Mouse (Mus musculus): Measurements from ENCODE around the gene Mta3.

Gene Mta3

DNA sequence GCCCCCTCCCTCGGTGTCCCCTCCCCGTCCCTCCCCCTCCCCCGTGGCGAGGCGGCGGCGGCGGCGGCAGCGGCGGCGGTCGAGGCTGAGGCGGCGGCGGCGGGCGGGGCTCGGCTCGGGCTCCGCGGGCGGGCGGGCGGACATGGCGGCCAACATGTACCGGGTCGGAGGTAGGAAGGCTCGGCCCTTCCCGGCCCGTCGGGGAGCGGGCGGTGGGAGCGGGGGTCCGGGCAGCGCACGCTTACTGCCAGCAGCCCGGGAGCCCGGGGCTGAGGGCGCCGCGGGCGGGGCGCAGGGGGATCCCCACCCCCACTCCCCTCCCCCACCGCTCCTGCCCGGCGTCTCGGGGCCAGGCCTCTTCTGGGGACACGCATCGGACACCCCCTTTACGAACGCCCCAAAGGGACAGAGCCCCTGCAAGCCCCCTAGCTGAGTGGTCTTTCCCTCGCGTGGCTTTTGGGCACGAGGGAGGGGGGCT is at the start of gene Mta3:
Gene Mta3, plus strand, starts transcription at position 48 of the 478 bp plus-strand sequence.
- in situ Hi-C loops (cut with MseI, MboI): no loop called here

GRCm38 (mm10) chr17:83657375-83657774 is 48.6 kb upstream of the Mta3 start:
- in situ Hi-C loops (cut with MseI, MboI): no loop called here

DNA sequence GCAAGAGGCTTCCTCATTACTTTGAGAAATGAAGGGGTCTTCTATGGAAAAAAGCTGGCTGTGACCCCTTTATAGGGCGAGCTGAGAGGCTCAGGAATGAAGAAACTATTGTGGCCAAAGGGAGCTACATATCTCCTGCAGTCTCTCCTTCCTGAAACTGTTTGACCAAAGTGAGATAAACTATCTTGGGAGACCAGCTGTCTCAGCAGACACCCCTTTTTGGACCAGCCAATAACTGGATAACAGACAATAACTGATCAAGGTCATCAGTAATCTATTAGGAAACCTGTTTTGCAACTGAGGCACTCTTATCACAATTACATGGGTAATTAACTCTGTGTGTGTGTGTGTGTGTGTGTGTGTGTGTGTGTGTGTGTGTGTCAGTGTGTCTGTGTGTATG is 47.0 kb upstream of the Mta3 start:
- in situ Hi-C loops (cut with MseI, MboI): no loop called here

- in situ Hi-C loops (cut with MseI, MboI): no loop called here
Observed at GRCm38 (mm10) chr17:83664761-83665160, 41.2 kb upstream of the Mta3 start.

- in situ Hi-C loops (cut with MseI, MboI): no loop called here
Observed at GRCm38 (mm10) chr17:83666597-83667287, 39.2 kb upstream of the Mta3 start.

GRCm38 (mm10) chr17:83667934-83668690 is 37.9 kb upstream of the Mta3 start:
- in situ Hi-C loops (cut with MseI, MboI): no loop called here

DNA sequence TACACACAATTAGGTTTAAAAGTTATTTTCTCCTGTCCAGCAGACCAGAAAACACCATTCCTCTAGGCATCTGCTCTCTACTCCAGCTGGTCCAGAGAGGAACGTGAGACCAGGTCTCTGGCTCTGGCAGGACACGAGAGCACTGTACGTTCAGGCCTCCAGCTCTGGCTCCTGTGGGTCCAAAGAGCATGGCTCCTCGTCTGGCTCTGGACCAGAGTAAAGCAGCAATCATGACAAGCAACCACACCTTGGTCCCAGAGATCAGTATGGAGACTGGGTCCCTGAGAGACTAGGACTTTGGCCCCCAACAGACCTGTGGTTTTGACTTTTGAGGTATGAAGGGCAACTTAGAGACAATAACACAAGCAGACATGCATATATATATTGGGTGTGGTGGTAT is 33.3 kb upstream of the Mta3 start:
- in situ Hi-C loops (cut with MseI, MboI): no loop called here

DNA sequence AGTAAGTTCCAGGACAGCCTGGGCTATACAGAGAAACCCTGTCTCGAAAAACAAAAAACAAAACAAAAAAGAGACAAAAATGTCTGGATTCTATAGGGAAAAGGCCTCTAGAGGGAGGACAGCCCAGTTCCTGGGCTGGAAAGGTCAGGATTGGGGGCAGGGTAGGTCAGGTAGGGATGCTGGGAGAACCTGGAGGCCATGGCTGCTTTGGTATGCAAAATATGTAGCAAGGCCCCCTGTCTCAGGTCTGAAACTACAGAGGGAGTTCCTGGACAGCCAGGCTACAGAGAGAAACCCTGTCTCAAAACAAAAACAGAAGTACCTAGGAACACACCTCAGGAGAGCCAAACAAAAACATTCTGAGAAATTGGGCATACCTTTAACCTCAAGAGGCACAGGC is 28.6 kb upstream of the Mta3 start:
- in situ Hi-C loops (cut with MseI, MboI): no loop called here

GRCm38 (mm10) chr17:83681977-83682376 is 24.0 kb upstream of the Mta3 start:
- in situ Hi-C loops (cut with MseI, MboI): no loop called here

GRCm38 (mm10) chr17:83684475-83684874 is 21.5 kb upstream of the Mta3 start:
- in situ Hi-C loops (cut with MseI, MboI): no loop called here

GRCm38 (mm10) chr17:83690418-83690817 is 15.5 kb upstream of the Mta3 start:
- in situ Hi-C loops (cut with MseI, MboI): no loop called here

GRCm38 (mm10) chr17:83691379-83691778 is 14.6 kb upstream of the Mta3 start:
- in situ Hi-C loops (cut with MseI, MboI): no loop called here

DNA sequence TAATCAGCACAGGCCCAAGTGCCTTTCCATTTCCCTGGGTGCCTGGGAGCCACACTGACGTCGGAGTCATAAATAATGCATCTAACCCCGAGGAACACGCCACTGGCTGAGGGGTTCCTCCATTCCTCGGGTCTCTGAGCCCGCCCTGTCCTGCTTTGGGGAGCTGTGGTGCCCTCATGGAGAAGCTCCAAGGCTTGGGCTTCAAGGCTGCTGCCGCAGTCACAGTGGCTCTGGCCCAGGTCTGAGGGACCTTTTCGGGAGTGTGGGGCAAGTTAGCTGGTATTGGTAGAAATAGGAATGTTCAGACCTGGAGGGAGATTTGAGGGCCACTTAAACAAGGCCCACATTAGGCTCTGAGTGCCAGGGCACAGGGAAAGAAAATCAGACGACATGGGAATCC is 12.0 kb upstream of the Mta3 start:
- in situ Hi-C loops (cut with MseI, MboI): no loop called here

DNA sequence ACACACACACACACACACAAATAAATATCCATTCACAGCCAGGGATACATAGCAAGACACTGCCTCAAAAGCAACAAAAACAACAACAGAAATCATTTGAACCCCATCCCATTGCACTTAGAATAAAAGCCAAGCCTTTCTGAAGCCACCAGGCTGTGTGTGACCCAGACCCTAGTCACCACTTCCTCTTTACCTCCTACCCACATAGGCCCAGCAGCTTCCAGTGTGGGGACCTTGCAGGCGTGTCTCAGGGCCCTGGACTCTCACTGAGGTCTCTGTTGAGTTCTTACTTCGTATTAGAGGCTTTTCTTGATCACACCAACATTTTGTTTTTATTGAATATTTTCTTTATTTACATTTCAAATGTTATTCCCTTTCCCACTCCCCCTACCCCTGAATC is 10.2 kb upstream of the Mta3 start:
- in situ Hi-C loops (cut with MseI, MboI): loop anchor here in 1 of 2 experiments (5.0 kb wide), 1 partner anchor 37 kb away; no protein-coding TSS in a partner anchor

DNA sequence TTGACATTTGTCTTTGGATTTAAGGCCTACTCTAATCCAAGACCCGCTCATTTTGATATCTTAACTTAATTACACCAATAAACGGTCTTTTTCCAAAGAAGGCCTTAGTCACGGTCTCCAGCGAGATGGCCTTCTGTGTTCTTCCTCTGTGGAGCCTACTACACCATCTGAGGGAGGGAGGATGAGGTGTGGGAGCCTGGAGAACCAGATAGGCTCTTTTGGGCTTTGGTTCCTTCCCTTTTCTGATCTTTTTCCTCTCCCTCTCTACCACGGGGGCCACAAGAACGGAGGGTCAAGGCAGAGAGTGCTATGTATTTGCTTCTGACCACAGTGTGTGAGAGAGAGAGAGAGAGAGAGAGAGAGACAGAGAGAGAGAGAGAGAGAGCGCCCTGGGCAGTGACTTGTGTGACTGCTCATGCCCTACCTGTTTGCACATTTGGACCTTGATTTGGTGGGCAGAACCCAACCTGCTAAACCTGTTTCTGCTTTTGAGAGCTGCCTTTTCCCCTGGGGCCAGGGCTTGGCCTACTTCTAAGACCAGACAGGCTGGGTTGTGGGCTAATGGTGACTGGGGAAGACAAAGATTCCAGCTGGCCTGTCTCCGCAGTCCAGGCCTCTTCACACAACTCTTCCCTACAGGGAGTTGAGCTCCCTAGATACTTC is 6.8 kb upstream of the Mta3 start:
- in situ Hi-C loops (cut with MseI, MboI): loop anchor here in 1 of 2 experiments (5.0 kb wide), 1 partner anchor 33 kb away; no protein-coding TSS in a partner anchor

DNA sequence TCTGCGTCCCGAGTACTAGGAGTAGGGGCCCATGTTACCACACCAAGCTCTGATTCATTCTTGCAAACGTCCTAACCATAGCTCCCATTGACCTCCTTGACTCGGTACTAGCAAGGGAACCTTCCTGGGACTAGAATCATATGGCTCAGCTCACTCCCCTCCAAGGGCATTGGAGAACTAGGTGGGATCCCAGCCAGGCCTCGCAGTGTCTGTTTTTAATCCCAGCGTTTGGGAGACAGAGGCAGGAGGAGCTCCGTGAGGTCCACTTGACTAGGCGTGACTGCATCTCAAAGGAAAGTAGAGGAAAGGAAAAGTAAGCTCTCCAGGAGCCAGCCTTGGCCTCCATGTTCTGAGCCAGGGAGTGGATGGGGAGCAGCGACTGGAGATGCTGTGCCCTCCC is 5.8 kb upstream of the Mta3 start:
- in situ Hi-C loops (cut with MseI, MboI): no loop called here

GRCm38 (mm10) chr17:83704469-83704868 is 1.5 kb upstream of the Mta3 start:
- in situ Hi-C loops (cut with MseI, MboI): no loop called here

DNA sequence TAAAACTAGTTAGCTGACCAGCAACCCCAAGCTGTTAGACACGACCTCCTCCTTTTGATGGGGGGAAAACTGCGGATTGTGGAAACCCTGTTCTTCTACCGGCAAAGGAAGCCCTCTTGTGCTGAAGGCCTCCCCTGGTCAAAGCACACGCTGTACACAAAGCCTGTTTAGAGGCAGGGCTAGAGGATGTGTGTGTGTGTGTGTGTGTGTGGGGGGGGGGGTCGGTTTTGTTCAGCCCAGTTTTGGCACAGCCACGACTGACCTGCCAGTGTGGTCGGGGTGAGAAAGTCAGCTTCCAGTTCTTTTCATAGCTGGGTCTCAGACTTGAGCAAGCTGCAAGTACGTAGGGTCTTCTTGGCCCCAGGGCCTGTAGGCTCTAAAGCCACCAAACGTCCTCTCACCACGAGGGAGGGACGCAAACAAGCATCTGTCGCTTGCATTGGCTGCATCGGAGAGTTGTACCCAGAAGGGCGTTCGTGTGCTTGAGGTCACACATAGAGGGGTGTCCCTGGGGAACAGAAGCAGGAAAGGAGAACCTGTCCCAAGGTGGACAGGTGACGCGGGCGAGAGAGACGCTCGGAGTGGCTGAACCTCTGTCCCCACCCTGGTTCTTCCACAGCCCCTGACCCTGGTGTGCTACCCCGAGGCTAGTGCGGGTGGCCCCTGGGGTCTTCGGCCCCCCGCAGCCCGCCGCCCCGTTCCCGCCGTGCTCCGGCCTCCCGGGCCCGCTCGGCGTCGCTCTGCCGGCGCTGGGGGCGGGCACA is 429 bp upstream of the Mta3 start:
- in situ Hi-C loops (cut with MseI, MboI): no loop called here

GRCm38 (mm10) chr17:83706594-83707126 is 697 bp downstream of the Mta3 start:
- in situ Hi-C loops (cut with MseI, MboI): no loop called here

- in situ Hi-C loops (cut with MseI, MboI): no loop called here
Observed at GRCm38 (mm10) chr17:83707372-83707771, 1.4 kb downstream of the Mta3 start.

- in situ Hi-C loops (cut with MseI, MboI): no loop called here
Observed at GRCm38 (mm10) chr17:83707846-83708245, 1.9 kb downstream of the Mta3 start.

All from mouse trophoblast stem cell (cell line).